Mouse (Mus musculus) ES-E14 (cell line): Measurements from ENCODE around the gene Glipr1l3. TPM values are rescaled to one million over a fixed set of nuclear protein-coding genes. Genes with fewer than 3 reads are reported as not detected.
"Not testable (repeated sequence)": the region's sequence is repeated elsewhere in the genome, so short reads cannot be mapped to it uniquely, and the experiment has no call there.

ENCODE experiments used
- DNase-seq: peaks from one replicate; pipeline ENCODE4 v3.0.0-alpha.2; 2013; ENCODE audit warnings: low read depth, low spot score
- H3K27ac ChIP-seq: 2 replicates; pipeline ENCODE4 v1.5.1; 2012; ENCODE audit warnings: low read depth, mild to moderate bottlenecking, low read length, moderate library complexity, mixed read lengths; ENCODE audit not compliant: poor library complexity, insufficient read depth, severe bottlenecking
- H3K36me3 ChIP-seq: 2 replicates; pipeline ENCODE4 v1.6.1; 2012; ENCODE audit warnings: mild to moderate bottlenecking, low read length, moderate library complexity, mixed read lengths; ENCODE audit not compliant: control insufficient read depth, poor library complexity, insufficient read depth, severe bottlenecking
- H3K4me1 ChIP-seq, 2 experiments: fragments of 150-350 bp in 1 of 2; sonication (generic) in 1 of 2; 2 replicates each; pipeline ENCODE4 v1.6.1; 2012; ENCODE audit warnings: low read length in 2 of 2, mild to moderate bottlenecking in 1 of 2, mixed read lengths in 1 of 2; ENCODE audit not compliant: control insufficient read depth in 2 of 2, insufficient read depth in 2 of 2, poor library complexity in 1 of 2
- H3K4me3 ChIP-seq, 2 experiments: fragments of 150-350 bp in 1 of 2; sonication (generic) in 1 of 2; 2 replicates each; pipeline ENCODE4 v1.5.1; 2012; ENCODE audit warnings: low read length in 2 of 2, low read depth in 1 of 2, mild to moderate bottlenecking in 1 of 2, mixed read lengths in 1 of 2; ENCODE audit not compliant: insufficient read depth in 1 of 2, poor library complexity in 1 of 2, severe bottlenecking in 1 of 2
- H3K9ac ChIP-seq: 2 replicates; pipeline ENCODE4 v1.6.1; 2012; ENCODE audit warnings: low read depth, mild to moderate bottlenecking, low read length, mixed read lengths; ENCODE audit not compliant: poor library complexity, insufficient read depth, severe bottlenecking
- H3K9me3 ChIP-seq: fragments of 150-350 bp; sonication (generic); 2 replicates; pipeline ENCODE4 v1.6.1; 2012; ENCODE audit warnings: low read depth, mild to moderate bottlenecking, low read length; ENCODE audit not compliant: control insufficient read depth, insufficient read depth
- CHD2 ChIP-seq: IDR thresholded peaks from 2 replicates; pipeline ENCODE4 v1.6.1; 2014; ENCODE audit warnings: mild to moderate bottlenecking, low read depth, low read length, inconsistent platforms
- HCFC1 ChIP-seq: IDR thresholded peaks from 2 replicates; pipeline ENCODE4 v1.6.1; 2012; ENCODE audit warnings: low read length, inconsistent platforms, borderline replicate concordance; ENCODE audit not compliant: insufficient read depth
- MAFK ChIP-seq: IDR thresholded peaks from 2 replicates; pipeline ENCODE4 v1.6.1; 2014; ENCODE audit warnings: mild to moderate bottlenecking, low read depth, low read length, inconsistent platforms; ENCODE audit not compliant: insufficient read depth
- ZC3H11A ChIP-seq: IDR thresholded peaks from 2 replicates; pipeline ENCODE4 v1.6.1; 2012; ENCODE audit warnings: low read depth, mild to moderate bottlenecking, inconsistent platforms, low read length, borderline replicate concordance
- ZNF384 ChIP-seq: IDR thresholded peaks from 2 replicates; pipeline ENCODE4 v1.6.1; 2012; ENCODE audit warnings: low read depth, low read length, inconsistent platforms
- in situ Hi-C, 2 experiments: fragments of 600-800 bp; cut with MboI; formaldehyde crosslinking; loops; one replicate each; pipeline ENCODE4 v1.15.1; 2025; ENCODE audit warnings: low sequenced_read_pairs in 2 of 2, inconsistent platforms in 1 of 2; ENCODE audit not compliant: unreplicated experiment in 2 of 2
- total RNA-seq: library from RNA; depleted of rRNA; stranded (reverse); fragments of 300-350 nt; gene quantifications from 2 replicates; pipeline ENCODE4 v1.2.3, GENCODE M21; 2012; rRNA removed

Glipr1l3 gene
- total RNA-seq: not detected in 2 replicates

GRCm38 (mm10) chr10:112159882-112160560, at the start of gene Glipr1l3:
TSS of gene Glipr1l3 (minus strand) at chr10:112160327.
- H3K27ac ChIP-seq, H3K9ac ChIP-seq: not testable (repeated sequence)

GRCm38 (mm10) chr10:112203463-112203862, 43.3 kb upstream of the Glipr1l3 start:
- H3K4me3 ChIP-seq: no peak overlapping the region
- H3K9me3 ChIP-seq: no peaks in the 10 kb centered on the region
- H3K9ac ChIP-seq: no peak overlapping the region
- TF ChIP-seq ZC3H11A: no peak
- no peak for TF ChIP-seq HCFC1
- no peak for TF ChIP-seq MAFK
- TF ChIP-seq CHD2: no peak
- no peak for TF ChIP-seq ZNF384
- H3K36me3 ChIP-seq: no peaks in the 10 kb centered on the region
- H3K4me1 ChIP-seq: no peaks in the 10 kb centered on the region
- in situ Hi-C loops: no loop called here
- DNase-seq: no peak
- H3K27ac ChIP-seq: no peak overlapping the region

More at GRCm38 (mm10) chr10:112159882-112160560, at the start of gene Glipr1l3:
- DNase-seq: peak; percentile 93
- H3K4me3 ChIP-seq, H3K36me3 ChIP-seq, in situ Hi-C loops, H3K9me3 ChIP-seq, H3K4me1 ChIP-seq: not testable (repeated sequence)
- peak; percentile 51; the same call in 1 of the 2 replicates for TF ChIP-seq ZC3H11A

- H3K9me3 ChIP-seq, H3K4me3 ChIP-seq, DNase-seq, H3K36me3 ChIP-seq, H3K27ac ChIP-seq, H3K9ac ChIP-seq, in situ Hi-C loops, H3K4me1 ChIP-seq: not testable (repeated sequence)
Measured at GRCm38 (mm10) chr10:112193919-112194318, 33.8 kb upstream of the Glipr1l3 start.

- H3K36me3 ChIP-seq, H3K9ac ChIP-seq, H3K27ac ChIP-seq, in situ Hi-C loops, H3K4me3 ChIP-seq, DNase-seq, H3K9me3 ChIP-seq, H3K4me1 ChIP-seq: not testable (repeated sequence)
Measured at GRCm38 (mm10) chr10:112177027-112177426, 16.9 kb upstream of the Glipr1l3 start.

- H3K36me3 ChIP-seq: no peaks in the 10 kb centered on the region
- H3K27ac ChIP-seq: no peak within 1 kb of the TSS
- TF ChIP-seq ZNF384 (peak; percentile 93), CHD2 (no peak)
- no peaks in the 10 kb centered on the region for H3K4me1 ChIP-seq
- peak; percentile 50 for DNase-seq
- H3K4me3 ChIP-seq: no peak within 1 kb of the TSS
- no peaks in the 10 kb centered on the region for H3K9me3 ChIP-seq
- H3K9ac ChIP-seq: no peak within 1 kb of the TSS
- in situ Hi-C loops: no loop called here
Measured at GRCm38 (mm10) chr10:112163168-112163766, 3.1 kb upstream of the Glipr1l3 start, which contains the start of gene Caps2. TSS of gene Caps2 (plus strand) at chr10:112163621.
